Mouse (Mus musculus): ENCODE results near the gene Lrtm2. TPM values are rescaled to one million over a fixed set of nuclear protein-coding genes. Genes with fewer than 3 reads are reported as not detected.

The Lrtm2 gene
- polyA plus RNA-seq, 1 experiment from 2014 or later = not detected

Other genes with a start within 250 kb of the Lrtm2 start
- 8.4 and 8.9 TPM in 2 replicates for gene Dcp1b, start 155.5 kb downstream of the Lrtm2 start, polyA plus RNA-seq (2016; fragmentation: Nextera tagmentation; extraction: Ambion mirVana)
- 13.8 and 14.2 TPM in 2 replicates for gene Cacna1c, start 134.3 kb downstream of the Lrtm2 start, polyA plus RNA-seq (2016; fragmentation: Nextera tagmentation; extraction: Ambion mirVana)
- not detected in 2 replicates for gene Cacna2d4, start 94.2 kb downstream of the Lrtm2 start, polyA plus RNA-seq (2016; fragmentation: Nextera tagmentation; extraction: Ambion mirVana)
- gene Adipor2, start 86.9 kb upstream of the Lrtm2 start, polyA plus RNA-seq (2016; fragmentation: Nextera tagmentation; extraction: Ambion mirVana) = 26.6 and 27.9 TPM in 2 replicates
- gene Fbxl14, start 148.9 kb upstream of the Lrtm2 start, polyA plus RNA-seq (2016; fragmentation: Nextera tagmentation; extraction: Ambion mirVana) = 4.2 and 4.9 TPM in 2 replicates
- gene Wnt5b, start 213.6 kb upstream of the Lrtm2 start, polyA plus RNA-seq (2016; fragmentation: Nextera tagmentation; extraction: Ambion mirVana) = 21.9 and 24.9 TPM in 2 replicates